Mouse (Mus musculus): ENCODE results near the gene Manba. TPM values are rescaled to one million over a fixed set of nuclear protein-coding genes. Genes with fewer than 3 reads are reported as not detected.
"Not testable (repeated sequence)": the region's sequence is repeated elsewhere in the genome, so short reads cannot be mapped to it uniquely, and the experiment has no call there.

The Manba gene
- polyA plus RNA-seq, 1 experiment, result 4.8 TPM

DNA sequence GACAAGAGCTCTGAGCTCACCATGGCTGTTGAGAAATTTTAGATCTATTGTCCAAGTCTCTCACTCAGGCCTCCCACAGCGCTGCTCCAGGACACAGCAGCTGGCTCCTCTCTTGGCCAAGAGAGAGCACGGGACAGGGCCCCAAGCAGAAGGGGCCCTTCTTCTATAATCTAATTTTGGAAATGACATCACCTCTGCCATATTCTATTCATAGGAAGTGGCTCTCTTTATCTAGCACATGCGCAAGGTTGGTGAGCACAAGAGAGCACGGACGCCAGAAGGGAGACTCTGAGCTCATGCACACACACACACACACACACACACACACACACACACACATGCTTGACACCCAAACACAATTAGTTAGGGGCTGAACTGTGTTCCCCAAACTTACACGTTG lies 31.5 kb downstream of the Manba start:
- no peak overlapping the region for H3ac ChIP-seq (ENCODE audit: control insufficient read depth, insufficient read length)
- no peaks in the 10 kb centered on the region for H3K79me2 ChIP-seq (ENCODE audit: control insufficient read depth, insufficient read depth)
- H3K36me3 ChIP-seq (ENCODE audit: control insufficient read depth, insufficient read depth), result no peaks in the 10 kb centered on the region
- no peak overlapping the region for H3K4me3 ChIP-seq
- no peak for TF ChIP-seq POLR2A (IDR thresholded peaks at IDR 0.05; ENCODE audit: insufficient read length, low read depth)
- peak; percentile 27 to 76 (median 35) for TF ChIP-seq MYOD1 (IDR thresholded peaks at IDR 0.05; ENCODE audit: control insufficient read depth in 1 of 3, insufficient read length in 2 of 3, low read depth in 2 of 3)
- TF ChIP-seq REST (IDR thresholded peaks at IDR 0.05; ENCODE audit: insufficient read depth, insufficient read length), result no peak
- no peak for TF ChIP-seq USF1 (IDR thresholded peaks at IDR 0.05; ENCODE audit: low read depth)
- TF ChIP-seq TCF3 (IDR thresholded peaks at IDR 0.05; ENCODE audit: insufficient read length, low read depth), result no peak
- no peak for TF ChIP-seq CEBPB (IDR thresholded peaks at IDR 0.05; ENCODE audit: insufficient read depth, poor library complexity, severe bottlenecking)
- TF ChIP-seq POLR2AphosphoS2 (IDR thresholded peaks at IDR 0.05; ENCODE audit: insufficient read length, low read depth), result no peak
- peak; percentile 42 for TF ChIP-seq TCF12 (IDR thresholded peaks at IDR 0.05; ENCODE audit: insufficient read depth, poor library complexity, severe bottlenecking)
- no peak for TF ChIP-seq MAX (IDR thresholded peaks at IDR 0.05; ENCODE audit: low read depth)
- no peak for TF ChIP-seq E2F4 (IDR thresholded peaks at IDR 0.05; ENCODE audit: insufficient read depth)
- TF ChIP-seq SRF (IDR thresholded peaks at IDR 0.05; ENCODE audit: control insufficient read depth, insufficient read length, low read depth), result no peak
- TF ChIP-seq MYOG (IDR thresholded peaks at IDR 0.05; ENCODE audit: control insufficient read depth in 1 of 3, insufficient read depth in 1 of 3, insufficient read length in 2 of 3, low read depth in 2 of 3), result peak in 2 of 3 experiments; percentile 79 to 82
- H3K27me3 ChIP-seq (ENCODE audit: control insufficient read depth, insufficient read depth, insufficient read length), result no peaks in the 10 kb centered on the region
- peak overlapping the region; percentile 44 for H3K4me2 ChIP-seq (ENCODE audit: low read depth)

DNA sequence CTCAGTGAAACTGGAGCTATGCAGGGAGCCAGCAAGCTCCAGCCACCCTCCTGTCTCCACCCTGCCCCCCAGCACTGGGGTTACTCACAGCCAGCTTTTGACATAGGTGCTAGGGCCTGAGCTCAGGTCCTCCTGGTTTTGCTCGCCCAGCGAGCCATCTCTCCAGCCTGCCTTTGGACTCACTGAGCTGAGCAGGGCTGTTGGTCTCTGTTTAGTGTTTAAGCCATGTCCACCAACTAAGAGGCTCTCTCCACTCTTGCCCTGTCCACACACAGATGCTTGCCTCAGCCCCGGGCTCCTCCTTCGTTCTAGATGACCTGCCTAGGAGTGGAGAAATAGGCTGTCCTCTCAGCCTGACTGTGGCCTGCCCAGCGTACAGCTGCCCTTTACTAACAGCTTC lies 33.5 kb downstream of the Manba start:
- Histone ChIP-seq H3ac (ENCODE audit: control insufficient read depth, insufficient read length) (no peak overlapping the region), H3K4me3 (no peak overlapping the region), H3K79me2 (ENCODE audit: control insufficient read depth, insufficient read depth) (no peaks in the 10 kb centered on the region), H3K27me3 (ENCODE audit: control insufficient read depth, insufficient read depth, insufficient read length) (no peaks in the 10 kb centered on the region), H3K4me2 (ENCODE audit: low read depth) (peak overlapping the region; percentile 15), H3K36me3 (ENCODE audit: control insufficient read depth, insufficient read depth) (no peaks in the 10 kb centered on the region)
- TF ChIP-seq POLR2A (IDR thresholded peaks at IDR 0.05; ENCODE audit: insufficient read length, low read depth), result no peak

DNA sequence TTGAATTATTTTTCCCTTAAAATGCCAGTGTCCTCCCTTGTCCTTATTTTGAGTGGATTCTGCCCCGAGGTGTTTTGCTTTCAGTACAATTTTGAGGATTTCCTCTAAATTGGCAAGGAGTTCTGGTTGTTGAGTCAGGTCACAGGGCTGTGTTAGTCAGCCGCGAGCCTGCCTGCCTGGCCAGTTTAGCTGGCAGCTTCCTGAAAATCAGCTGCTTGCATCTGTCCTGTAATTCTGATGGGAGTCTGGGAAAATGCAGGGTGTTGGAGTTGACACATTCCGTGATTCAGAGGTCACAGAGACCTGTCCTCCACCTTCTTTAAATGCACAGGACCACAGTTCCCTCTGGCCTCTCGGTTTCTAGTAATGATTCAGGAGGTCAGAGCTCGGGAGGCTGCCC lies 34.2 kb downstream of the Manba start:
- peak overlapping the region; percentile 68 for H3K4me2 ChIP-seq (ENCODE audit: low read depth)
- no peaks in the 10 kb centered on the region for H3K79me2 ChIP-seq (ENCODE audit: control insufficient read depth, insufficient read depth)
- TF ChIP-seq REST (IDR thresholded peaks at IDR 0.05; ENCODE audit: insufficient read depth, insufficient read length) (no peak), MYOD1 (IDR thresholded peaks at IDR 0.05; ENCODE audit: control insufficient read depth in 1 of 3, insufficient read length in 2 of 3, low read depth in 2 of 3) (peak in 2 of 3 experiments; percentile 35 to 71), CEBPB (IDR thresholded peaks at IDR 0.05; ENCODE audit: insufficient read depth, poor library complexity, severe bottlenecking) (no peak), TCF3 (IDR thresholded peaks at IDR 0.05; ENCODE audit: insufficient read length, low read depth) (no peak), MAX (IDR thresholded peaks at IDR 0.05; ENCODE audit: low read depth) (no peak), MYOG (IDR thresholded peaks at IDR 0.05; ENCODE audit: control insufficient read depth in 1 of 3, insufficient read depth in 1 of 3, insufficient read length in 2 of 3, low read depth in 2 of 3) (peak in 1 of 3 experiments; percentile 7), TCF12 (IDR thresholded peaks at IDR 0.05; ENCODE audit: insufficient read depth, poor library complexity, severe bottlenecking) (no peak)
- H3K36me3 ChIP-seq (ENCODE audit: control insufficient read depth, insufficient read depth), result no peaks in the 10 kb centered on the region
- no peaks in the 10 kb centered on the region for H3K27me3 ChIP-seq (ENCODE audit: control insufficient read depth, insufficient read depth, insufficient read length)
- H3K4me3 ChIP-seq, result no peak overlapping the region
- H3ac ChIP-seq (ENCODE audit: control insufficient read depth, insufficient read length), result no peak overlapping the region

DNA sequence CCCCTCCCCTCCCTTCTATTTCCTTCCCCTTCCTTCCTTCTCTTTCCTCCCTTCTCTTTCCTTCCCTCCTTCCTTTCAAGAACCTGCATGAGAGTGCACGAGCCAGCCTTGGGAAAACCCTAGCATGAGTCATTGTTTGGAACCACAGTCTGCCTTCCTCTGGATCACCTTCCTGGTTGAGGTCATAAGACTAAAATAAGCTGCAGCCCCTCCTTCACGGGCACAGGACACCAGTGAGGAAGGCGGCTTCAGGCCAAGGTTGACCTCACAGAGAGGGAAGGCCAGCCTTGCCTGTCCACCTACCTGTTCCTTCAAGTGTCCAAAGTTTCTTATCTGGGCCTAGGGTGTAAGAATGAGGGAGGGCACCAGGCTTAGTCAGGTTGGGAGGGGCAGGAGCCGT lies 36.6 kb downstream of the Manba start:
- H3K4me3 ChIP-seq, result no peak overlapping the region
- no peaks in the 10 kb centered on the region for H3K79me2 ChIP-seq (ENCODE audit: control insufficient read depth, insufficient read depth)
- H3K4me2 ChIP-seq (ENCODE audit: low read depth), result peak overlapping the region; percentile 65
- TF ChIP-seq SRF (IDR thresholded peaks at IDR 0.05; ENCODE audit: control insufficient read depth, insufficient read length, low read depth) (no peak), MYOD1 (IDR thresholded peaks at IDR 0.05; ENCODE audit: control insufficient read depth in 1 of 3, insufficient read length in 2 of 3, low read depth in 2 of 3) (no peak), POLR2AphosphoS2 (IDR thresholded peaks at IDR 0.05; ENCODE audit: insufficient read length, low read depth) (no peak), CEBPB (IDR thresholded peaks at IDR 0.05; ENCODE audit: insufficient read depth, poor library complexity, severe bottlenecking) (no peak), TCF12 (IDR thresholded peaks at IDR 0.05; ENCODE audit: insufficient read depth, poor library complexity, severe bottlenecking) (no peak), MYOG (IDR thresholded peaks at IDR 0.05; ENCODE audit: control insufficient read depth in 1 of 3, insufficient read depth in 1 of 3, insufficient read length in 2 of 3, low read depth in 2 of 3) (no peak), MAX (IDR thresholded peaks at IDR 0.05; ENCODE audit: low read depth) (no peak), E2F4 (IDR thresholded peaks at IDR 0.05; ENCODE audit: insufficient read depth) (no peak), POLR2A (IDR thresholded peaks at IDR 0.05; ENCODE audit: insufficient read length, low read depth) (no peak), USF1 (IDR thresholded peaks at IDR 0.05; ENCODE audit: low read depth) (no peak), TCF3 (IDR thresholded peaks at IDR 0.05; ENCODE audit: insufficient read length, low read depth) (no peak), REST (IDR thresholded peaks at IDR 0.05; ENCODE audit: insufficient read depth, insufficient read length) (no peak)
- no peaks in the 10 kb centered on the region for H3K27me3 ChIP-seq (ENCODE audit: control insufficient read depth, insufficient read depth, insufficient read length)
- H3ac ChIP-seq (ENCODE audit: control insufficient read depth, insufficient read length), result no peak overlapping the region
- H3K36me3 ChIP-seq (ENCODE audit: control insufficient read depth, insufficient read depth), result no peaks in the 10 kb centered on the region

DNA sequence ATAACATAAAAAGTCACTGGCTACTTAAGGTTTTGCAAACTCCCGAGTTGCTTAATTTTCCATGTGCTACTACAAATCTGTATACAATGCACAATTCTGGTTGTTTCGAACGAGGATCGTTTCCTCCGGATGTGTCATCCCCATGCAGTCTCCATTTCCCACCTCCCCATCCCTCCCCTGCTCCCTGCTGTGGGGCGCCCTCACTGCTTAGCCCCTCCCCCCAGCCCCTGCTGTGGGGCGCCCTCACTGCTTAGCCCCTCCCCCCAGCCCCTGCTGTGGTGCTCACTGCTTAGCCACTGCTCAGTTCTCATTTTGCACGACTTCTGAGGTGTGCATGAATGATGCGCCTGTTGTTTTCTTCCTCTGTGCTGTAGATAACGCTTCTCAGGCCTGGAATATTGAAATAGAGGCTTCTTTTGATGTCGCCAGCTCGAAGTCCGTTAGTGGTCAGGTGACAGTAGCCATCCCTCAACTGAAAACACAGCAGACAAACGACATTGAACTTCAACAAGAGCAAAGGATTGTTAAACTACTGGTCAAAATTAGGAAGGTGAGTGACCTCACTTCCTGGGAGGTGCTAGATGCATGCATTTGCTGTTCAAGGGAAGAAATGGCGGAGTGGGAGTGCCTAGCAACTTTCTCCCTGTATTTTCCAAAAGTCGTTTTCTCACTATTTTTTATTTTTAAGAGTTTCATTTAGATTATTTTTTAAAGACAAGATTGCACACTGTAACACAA lies 37.4 kb downstream of the Manba start:
- no peak overlapping the region for H3K4me3 ChIP-seq
- no peaks in the 10 kb centered on the region for H3K27me3 ChIP-seq (ENCODE audit: control insufficient read depth, insufficient read depth, insufficient read length)
- H3K79me2 ChIP-seq (ENCODE audit: control insufficient read depth, insufficient read depth), result no peaks in the 10 kb centered on the region
- no peak overlapping the region for H3ac ChIP-seq (ENCODE audit: control insufficient read depth, insufficient read length)
- TF ChIP-seq REST (IDR thresholded peaks at IDR 0.05; ENCODE audit: insufficient read depth, insufficient read length), result no peak
- TF ChIP-seq SRF (IDR thresholded peaks at IDR 0.05; ENCODE audit: control insufficient read depth, insufficient read length, low read depth), result no peak
- TF ChIP-seq CEBPB (IDR thresholded peaks at IDR 0.05; ENCODE audit: insufficient read depth, poor library complexity, severe bottlenecking), result no peak
- peak overlapping the region; percentile 65 for H3K4me2 ChIP-seq (ENCODE audit: low read depth)
- H3K36me3 ChIP-seq (ENCODE audit: control insufficient read depth, insufficient read depth), result no peaks in the 10 kb centered on the region

DNA sequence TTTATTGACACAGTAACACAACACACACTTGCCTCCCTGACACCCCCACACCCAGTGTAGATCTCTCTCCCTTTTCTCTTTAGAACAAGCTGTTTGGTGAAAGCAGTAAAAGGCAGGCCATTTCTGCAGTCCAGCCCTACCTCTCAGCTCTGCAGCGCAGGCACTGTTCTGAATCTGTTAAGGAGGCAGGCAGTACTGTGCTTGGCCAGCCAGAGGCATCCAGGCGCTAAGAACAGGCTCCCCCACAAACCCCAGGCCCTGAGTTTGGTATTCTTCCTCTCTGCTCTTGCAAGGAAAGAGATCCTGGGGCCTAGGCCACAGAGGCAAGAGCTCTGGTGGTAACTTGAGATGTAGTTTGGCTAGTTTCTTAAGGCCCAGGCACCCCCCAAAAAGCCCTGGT lies 39.5 kb downstream of the Manba start:
- not testable (repeated sequence) for H3K79me2 ChIP-seq (ENCODE audit: control insufficient read depth, insufficient read depth); H3K4me2 ChIP-seq (ENCODE audit: low read depth); H3K4me3 ChIP-seq; H3K27me3 ChIP-seq (ENCODE audit: control insufficient read depth, insufficient read depth, insufficient read length); H3K36me3 ChIP-seq (ENCODE audit: control insufficient read depth, insufficient read depth); H3ac ChIP-seq (ENCODE audit: control insufficient read depth, insufficient read length)
